Mouse (Mus musculus): ENCODE measurements around the gene Adamts18. TPM values are rescaled to one million over a fixed set of nuclear protein-coding genes. Genes with fewer than 3 reads are reported as not detected.

The Adamts18 gene
- polyA plus RNA-seq, 1 experiment from 2014 or later, result 2.1 TPM

Other genes starting within 250 kb of the Adamts18 start
- 11.0 and 14.3 TPM in 2 replicates for gene Mon1b, start 213.2 kb downstream of the Adamts18 start, polyA plus RNA-seq (2016; fragmentation: Nextera tagmentation; extraction: Ambion mirVana)
- gene Syce1l, start 205.5 kb downstream of the Adamts18 start, polyA plus RNA-seq (2016; fragmentation: Nextera tagmentation; extraction: Ambion mirVana), result 0.30 TPM in 1 of 2 replicates, not detected in the other